In the genomic region with DNA sequence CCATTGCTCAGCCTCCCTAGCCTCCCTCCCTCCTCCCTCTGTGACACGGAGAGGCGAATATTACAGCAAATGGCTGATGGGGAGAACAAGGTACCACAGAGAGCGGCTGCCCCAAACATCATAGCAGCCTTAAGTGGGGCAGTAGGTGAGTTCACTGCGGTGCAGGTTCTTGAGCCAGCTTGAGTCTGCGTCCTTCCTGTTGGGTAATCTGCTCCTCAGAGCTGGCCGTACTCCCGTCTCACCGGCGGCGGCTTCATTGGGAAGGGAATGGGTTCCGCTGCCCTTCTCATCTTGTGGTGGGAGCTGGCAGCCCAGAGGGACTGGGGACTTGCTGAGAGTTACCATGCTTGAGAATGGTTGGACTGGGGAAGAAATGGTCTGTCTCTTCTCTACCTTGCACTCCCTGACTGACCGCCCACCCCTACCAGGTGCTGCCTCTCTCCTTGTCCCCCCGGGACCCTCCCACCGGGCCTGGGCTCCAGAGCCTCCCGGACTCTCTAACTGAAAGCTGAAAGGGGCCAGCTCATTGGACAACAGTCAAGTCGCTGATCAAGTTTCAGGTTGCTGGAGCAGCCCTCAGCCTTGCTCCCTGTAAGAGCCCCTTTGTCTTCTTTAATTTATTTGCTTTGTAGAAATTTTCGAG, we compare ENCODE assay signal across 10 mouse cellular contexts. TPM values are rescaled to one million over a fixed set of nuclear protein-coding genes. Genes with fewer than 3 reads are reported as not detected.
DNase-seq lines count a peak whose midpoint lies in the region; ATAC-seq and TF ChIP-seq lines count a peak whose summit lies in the region.
"Had no signal": no experiment of that assay in that cellular context is flagged by ENCODE, and none has a peak within 500 bp of the region (broad histone marks: within the 10 kb centered on the region; RNA-seq: fewer than 3 reads in every experiment).

No protein-coding gene starts in this region.

- DNase-seq in heart, postnatal 25 days (ENCODE audit: low spot score): no peak
- DNase-seq in Muller cell, postnatal 12 days (ENCODE audit: inconsistent ontology term): peak; percentile 20
- peak; percentile 73 for DNase-seq in lung, postnatal 0 days (ENCODE audit: low spot score)
- DNase-seq in gastrocnemius, adult 18-20 months (ENCODE audit: low spot score): no peak
- no peak for DNase-seq in thymus, adult 2 months
- no peak for DNase-seq in right cerebral cortex, postnatal 4 days
- DNase-seq: right cerebral cortex, postnatal 14 days had no signal

- intact Hi-C loops in heart, postnatal 25 days (cut with DNase I): loop anchor here (2.0 kb wide), 1 partner anchor 19 kb away; no protein-coding TSS in a partner anchor

- TF ChIP-seq CTCF in lung, postnatal 0 days (IDR thresholded peaks at IDR 0.05): no peak
- TF ChIP-seq CTCF in thymus, adult 2 months (IDR thresholded peaks at IDR 0.05; ENCODE audit: borderline replicate concordance, control insufficient read depth, extremely low read depth, insufficient read depth, low read length, poor library complexity): no peak

- H3K27ac ChIP-seq in heart, embryonic 12.5 days (ENCODE audit: poor library complexity, severe bottlenecking): no peak overlapping the region
- peak overlapping the region; percentile 64 for H3K27ac ChIP-seq in lung, postnatal 0 days (ENCODE audit: low read length)
- no peak overlapping the region for H3K27ac ChIP-seq in thymus, adult 2 months (ENCODE audit: control insufficient read depth, insufficient read depth, low read length)

- peaks cover 18% of the 10 kb centered on the region for H3K27me3 ChIP-seq in heart, embryonic 12.5 days (replicated peaks)
- H3K27me3 ChIP-seq in lung, postnatal 0 days (replicated peaks; ENCODE audit: insufficient read depth, low read length): no peaks in the 10 kb centered on the region
- H3K27me3 ChIP-seq in thymus, adult 2 months (ENCODE audit: control insufficient read depth, insufficient read depth, low read length): peaks cover 4% of the 10 kb centered on the region; the same call in 1 of the 2 replicates

- peak overlapping the region; percentile 20 for H3K4me3 ChIP-seq in heart, embryonic 12.5 days
- H3K4me3 ChIP-seq in lung, postnatal 0 days (ENCODE audit: low read depth, low read length): no peak overlapping the region
- H3K4me3 ChIP-seq in thymus, adult 2 months (ENCODE audit: control insufficient read depth, insufficient read depth, low read length): no peak overlapping the region

- no peak overlapping the region for H3K9ac ChIP-seq in heart, embryonic 12.5 days
- H3K9ac ChIP-seq in lung, postnatal 0 days (replicated peaks; ENCODE audit: low read depth): 0 out of 2 replicates have a peak overlapping the region, but pooled peaks have one; percentile 5

- peaks cover 29% of the 10 kb centered on the region for H3K4me1 ChIP-seq in heart, embryonic 12.5 days (replicated peaks)
- H3K4me1 ChIP-seq in lung, postnatal 0 days (ENCODE audit: insufficient read depth, low read depth, low read length): peaks cover 11% of the 10 kb centered on the region
- H3K4me1 ChIP-seq in thymus, adult 2 months (replicated peaks; ENCODE audit: control insufficient read depth, insufficient read depth, low read length): 0 out of 2 replicates have a peak, but pooled peaks cover 3% of the 10 kb centered on the region

- no peaks in the 10 kb centered on the region for H3K9me3 ChIP-seq in heart, embryonic 12.5 days (replicated peaks)
- no peaks in the 10 kb centered on the region for H3K9me3 ChIP-seq in lung, postnatal 0 days (ENCODE audit: low read length)

- WGBS in heart, embryonic 12.5 days: 7% methylated on average over 17 of the region's 17 CpGs
- WGBS in lung, postnatal 0 days: 18% methylated on average over 17 of the region's 17 CpGs
- WGBS in thymus, adult 2 months: 18% methylated on average over 17 of the region's 17 CpGs

- peak overlapping the region; percentile 57 for H3K4me2 ChIP-seq in heart, embryonic 12.5 days
- peak overlapping the region; percentile 33; the same call in 1 of the 2 replicates for H3K4me2 ChIP-seq in lung, postnatal 0 days (replicated peaks; ENCODE audit: low read depth, low read length)

- no peak for TF ChIP-seq EP300 in lung, postnatal 0 days (IDR thresholded peaks at IDR 0.05)

- no peak for ATAC-seq in heart, embryonic 12.5 days (ENCODE audit: insufficient number of reproducible peaks, low FRiP score)
- ATAC-seq in granulocyte monocyte progenitor cell, adult 5-6 weeks (replicated peaks; ENCODE audit: poor library complexity, severe bottlenecking): 0 out of 2 replicates have a peak, but pooled peaks have one; percentile 40
- ATAC-seq in lung, postnatal 0 days: peak; percentile 70

- TF ChIP-seq POLR2A in thymus, adult 2 months (IDR thresholded peaks at IDR 0.05; ENCODE audit: control insufficient read depth, extremely low read depth, insufficient read depth, low read length, poor library complexity): no peak

- no peaks in the 10 kb centered on the region for H3K36me3 ChIP-seq in heart, embryonic 12.5 days
- no peaks in the 10 kb centered on the region for H3K36me3 ChIP-seq in lung, postnatal 0 days (ENCODE audit: insufficient read depth, low read length)
- no peaks in the 10 kb centered on the region for H3K36me3 ChIP-seq in thymus, adult 2 months (ENCODE audit: control insufficient read depth, insufficient read depth, low read length)

RNA-seq across cellular contexts. Expression of a gene that starts 14.1 kb away (rescaled TPM):
- 2.9 and 3.4 TPM in 2 replicates for polyA plus RNA-seq in heart, embryonic 12.5 days (2016; fragmentation: Nextera tagmentation; extraction: Ambion mirVana)
- total RNA-seq in heart, postnatal 25 days (2021): 10 to 100 TPM in 1 of 2 experiments, 1 to 10 TPM in 1; 8.7 to 11.8 TPM
- total RNA-seq in granulocyte monocyte progenitor cell, adult 5-6 weeks (2014; fragmentation: Nextera tagmentation): not detected in 2 replicates
- not detected in 2 replicates for total RNA-seq in granulocyte monocyte progenitor cell, adult 5-6 weeks (2017)
- polyA plus RNA-seq in lung, postnatal 0 days (2015; fragmentation: Nextera tagmentation; extraction: Ambion mirVana): 5.4 and 5.5 TPM in 2 replicates
- total RNA-seq in gastrocnemius, adult 18-20 months (2021): 1 to 10 TPM; 1.4 to 1.5 TPM
- polyA plus RNA-seq in thymus, adult 2 months (2012; rRNA removed): 4.1 and 4.4 TPM in 2 replicates

RNA-seq across cellular contexts. Expression of a gene that starts 27.3 kb away (rescaled TPM):
- polyA plus RNA-seq in heart, embryonic 12.5 days (2016; fragmentation: Nextera tagmentation; extraction: Ambion mirVana): 56.9 and 57.6 TPM in 2 replicates
- 100 to 1,000 TPM; 101 to 111 TPM for total RNA-seq in heart, postnatal 25 days (2021)
- not detected in 2 replicates for total RNA-seq in granulocyte monocyte progenitor cell, adult 5-6 weeks (2014; fragmentation: Nextera tagmentation)
- total RNA-seq in granulocyte monocyte progenitor cell, adult 5-6 weeks (2017): not detected in 2 replicates
- 26.8 and 29.1 TPM in 2 replicates for polyA plus RNA-seq in lung, postnatal 0 days (2015; fragmentation: Nextera tagmentation; extraction: Ambion mirVana)
- 100 to 1,000 TPM; 379 to 395 TPM for total RNA-seq in gastrocnemius, adult 18-20 months (2021)
- polyA plus RNA-seq in thymus, adult 2 months (2012; rRNA removed): 0.66 and 1.8 TPM in 2 replicates
- total RNA-seq: CH12.LX had no signal

RNA-seq across cellular contexts. Expression of a gene that starts 48.1 kb away (rescaled TPM):
- 8.1 and 9.3 TPM in 2 replicates for polyA plus RNA-seq in heart, embryonic 12.5 days (2016; fragmentation: Nextera tagmentation; extraction: Ambion mirVana)
- 1 to 10 TPM; 1.9 to 4.3 TPM for total RNA-seq in heart, postnatal 25 days (2021)
- 2.9 and 9.4 TPM in 2 replicates for total RNA-seq in granulocyte monocyte progenitor cell, adult 5-6 weeks (2014; fragmentation: Nextera tagmentation)
- 3.7 and 4.3 TPM in 2 replicates for total RNA-seq in granulocyte monocyte progenitor cell, adult 5-6 weeks (2017)
- 17.8 and 19.1 TPM in 2 replicates for polyA plus RNA-seq in lung, postnatal 0 days (2015; fragmentation: Nextera tagmentation; extraction: Ambion mirVana)
- total RNA-seq in gastrocnemius, adult 18-20 months (2021): under 1 TPM; 0.73 to 0.76 TPM
- polyA plus RNA-seq in thymus, adult 2 months (2012; rRNA removed): 164 and 208 TPM in 2 replicates

Comparison
In these comparisons a context has a peak if more than half of its experiments do, and no peak if none do; other contexts are left out.
1. DNase-seq: peak in Muller cell, postnatal 12 days (single experiment) and lung, postnatal 0 days (single experiment); none in heart, postnatal 25 days (single experiment), gastrocnemius, adult 18-20 months (single experiment), thymus, adult 2 months (single experiment) and right cerebral cortex, postnatal 4 days (single experiment).
2. RNA of a gene that starts 27.3 kb away (total RNA-seq): 379 to 395 TPM in gastrocnemius, adult 18-20 months and 101 to 111 TPM in heart, postnatal 25 days; not detected in granulocyte monocyte progenitor cell, adult 5-6 weeks; every median in the first group is over 100 times any median in the second.